Comparison of ENCODE assay signal across 10 mouse cellular contexts in genomic region chr8:64618618-64619017, GRCm38 (mm10).
DNase-seq lines count a peak whose midpoint lies in the region; TF ChIP-seq lines count a peak whose summit lies in the region.
"Had no signal": no experiment of that assay in that cellular context is flagged by ENCODE, and none has a peak within 500 bp of the region (broad histone marks: within the 10 kb centered on the region; RNA-seq: fewer than 3 reads in every experiment).

No protein-coding gene starts in this region.

- H3K9me3 ChIP-seq in midbrain, embryonic 10.5 days (replicated peaks): 0 out of 2 replicates have a peak, but pooled peaks cover 2% of the 10 kb centered on the region

- H3K27me3 ChIP-seq in midbrain, embryonic 10.5 days (ENCODE audit: low read depth, poor library complexity, severe bottlenecking): no peaks in the 10 kb centered on the region
- no peaks in the 10 kb centered on the region for H3K27me3 ChIP-seq in splenic B cell, adult 2 months (ENCODE audit: control insufficient read depth, insufficient read depth, low read length, poor library complexity, severe bottlenecking)

- 56% methylated on average over 11 of the region's 11 CpGs for WGBS in midbrain, embryonic 10.5 days

- peak; percentile 47 to 62 for DNase-seq in layer of hippocampus, adult 2 months (ENCODE audit: low spot score in 2 of 2)
- DNase-seq in layer of hippocampus, adult 9-11 months: no peak
- peak; percentile 81 for DNase-seq in NIH3T3 (ENCODE audit: low read depth)
- peak; percentile 64 for DNase-seq in cerebellum, adult 9-11 months
- peak; percentile 51 for DNase-seq in gastrocnemius, postnatal 14 days
- peak; percentile 58 to 59 for DNase-seq in kidney, postnatal 25 days
- peak; percentile 37 for DNase-seq in midbrain, embryonic 10.5 days (ENCODE audit: low spot score)
- peak; percentile 54 for DNase-seq in splenic B cell, adult 2 months (ENCODE audit: low read depth, low spot score)

- intact Hi-C loops in gastrocnemius, postnatal 14 days (cut with DNase I; ENCODE audit: low total_unique reads): loop anchor here (2.0 to 5.0 kb wide), 2 partner anchors 76 to 324 kb away; no protein-coding TSS in a partner anchor

- peaks cover 18% of the 10 kb centered on the region for H3K4me1 ChIP-seq in midbrain, embryonic 10.5 days

- H3K4me3 ChIP-seq in layer of hippocampus, adult 2 months: no peak overlapping the region
- H3K4me3 ChIP-seq in midbrain, embryonic 10.5 days: no peak overlapping the region
- H3K4me3 ChIP-seq: erythroblast, embryonic 14.5 days had no signal

- peak; percentile 87 for TF ChIP-seq CTCF in layer of hippocampus, adult 2 months (conservative IDR thresholded peaks at IDR 0.05)

- H3K27ac ChIP-seq in layer of hippocampus, adult 2 months: peak overlapping the region; percentile 78
- H3K27ac ChIP-seq in midbrain, embryonic 10.5 days (replicated peaks): no peak overlapping the region
- H3K27ac ChIP-seq: macrophage had no signal

- H3K36me3 ChIP-seq in midbrain, embryonic 10.5 days: peaks cover 38% of the 10 kb centered on the region
- no peaks in the 10 kb centered on the region for H3K36me3 ChIP-seq in splenic B cell, adult 2 months (ENCODE audit: control insufficient read depth, insufficient read depth, low read length, poor library complexity, severe bottlenecking)
